Mouse (Mus musculus) adrenal gland, postnatal 10 days (tissue): ENCODE results near the gene Eif1. TPM values are rescaled to one million over a fixed set of nuclear protein-coding genes. Genes with fewer than 3 reads are reported as not detected.
"Not testable (repeated sequence)": the region's sequence is repeated elsewhere in the genome, so short reads cannot be mapped to it uniquely, and the experiment has no call there.

Source experiments
- DNase-seq: peaks from one replicate; pipeline ENCODE4 v3.0.0; 2021; ENCODE audit warnings: mixed read lengths
- total RNA-seq, 2 experiments: library from RNA; stranded (reverse); gene quantifications; 2 replicates each; pipeline ENCODE4 v1.2.3; 2021

Gene Eif1
- total RNA-seq, 2 experiments from 2014 or later: 930 to 1,143 TPM

- peak; percentile 47 for DNase-seq
These were observed 32.6 kb downstream of the Eif1 start for GRCm38 (mm10) chr11:100352076-100352857.

GRCm38 (mm10) chr11:100355151-100355951, 35.7 kb downstream of the Eif1 start:
- DNase-seq: peak; percentile 58

- peak; percentile 85 for DNase-seq
These were observed 36.5 kb downstream of the Eif1 start, which contains the start of gene Hap1 for GRCm38 (mm10) chr11:100355972-100356818. Gene Hap1, minus strand, starts transcription at chr11:100356128.

- DNase-seq: peak; percentile 26
These were observed 37.1 kb downstream of the Eif1 start for GRCm38 (mm10) chr11:100356819-100357211.

- DNase-seq: no peak
These were observed 37.7 kb downstream of the Eif1 start for GRCm38 (mm10) chr11:100357408-100357807.

GRCm38 (mm10) chr11:100360175-100360574, 40.5 kb downstream of the Eif1 start:
- no peak for DNase-seq

GRCm38 (mm10) chr11:100361059-100361458, 41.4 kb downstream of the Eif1 start:
- DNase-seq: not testable (repeated sequence)

- DNase-seq: peak; percentile 88
These were observed 42.7 kb downstream of the Eif1 start for GRCm38 (mm10) chr11:100362209-100362978.

GRCm38 (mm10) chr11:100362979-100363562, 43.4 kb downstream of the Eif1 start:
- peak; percentile 82 for DNase-seq

GRCm38 (mm10) chr11:100369145-100369544, 49.5 kb downstream of the Eif1 start:
- no peak for DNase-seq

GRCm38 (mm10) chr11:100369822-100370221, 50.1 kb downstream of the Eif1 start:
- DNase-seq: no peak

Other genes starting within 250 kb of the Eif1 start
- not detected for gene Krt32, start 231.7 kb upstream of the Eif1 start, total RNA-seq
- gene Krt35, start 223.6 kb upstream of the Eif1 start, total RNA-seq: not detected
- gene Krt36, start 214.3 kb upstream of the Eif1 start, total RNA-seq: under 1 TPM; 0.21 to 0.51 TPM
- gene Krt13, start 198.3 kb upstream of the Eif1 start, total RNA-seq: not detected
- not detected for gene Krt15, start 184.0 kb upstream of the Eif1 start, total RNA-seq
- gene Krt19, start 171.2 kb upstream of the Eif1 start, total RNA-seq: 10 to 100 TPM in 1 of 2 experiments, 1 to 10 TPM in 1; 9.5 to 11.0 TPM
- under 1 TPM in 1 of 2 experiments, not detected in 1; 0.21 TPM for gene Krt9, start 126.6 kb upstream of the Eif1 start, total RNA-seq
- gene Krt14, start 112.3 kb upstream of the Eif1 start, total RNA-seq: 1 to 10 TPM in 1 of 2 experiments, under 1 TPM in 1; 0.45 to 1.2 TPM
- not detected for gene Krt16, start 71.0 kb upstream of the Eif1 start, total RNA-seq
- not detected for gene Krt17, start 58.9 kb upstream of the Eif1 start, total RNA-seq
- gene Krt42, start 50.0 kb upstream of the Eif1 start, total RNA-seq: not detected
- gene Gast, start 14.5 kb downstream of the Eif1 start, total RNA-seq: not detected
- gene Hap1, start 36.2 kb downstream of the Eif1 start, total RNA-seq: 10 to 100 TPM; 42.8 to 54.2 TPM
- gene Jup, start 77.9 kb downstream of the Eif1 start, total RNA-seq: 10 to 100 TPM; 89.6 to 99.0 TPM
- 10 to 100 TPM; 29.4 to 30.1 TPM for gene P3h4, start 95.0 kb downstream of the Eif1 start, total RNA-seq
- 10 to 100 TPM; 46.5 to 49.1 TPM for gene Fkbp10, start 95.8 kb downstream of the Eif1 start, total RNA-seq
- gene Nt5c3b, start 121.9 kb downstream of the Eif1 start, total RNA-seq: 10 to 100 TPM; 42.6 to 54.8 TPM
- gene Klhl10, start 122.0 kb downstream of the Eif1 start, total RNA-seq: 1 to 10 TPM in 1 of 2 experiments, under 1 TPM in 1; 0.81 to 2.1 TPM
- 10 to 100 TPM; 35.0 to 36.3 TPM for gene Klhl11, start 152.9 kb downstream of the Eif1 start, total RNA-seq
- gene Acly, start 208.1 kb downstream of the Eif1 start, total RNA-seq: 100 to 1,000 TPM; 380 to 552 TPM
- gene Ttc25, start 225.7 kb downstream of the Eif1 start, total RNA-seq: 1 to 10 TPM; 1.4 to 1.6 TPM